Mouse (Mus musculus) heart, postnatal 10 days (tissue): ENCODE results near the gene Slfn14. TPM values are rescaled to one million over a fixed set of nuclear protein-coding genes. Genes with fewer than 3 reads are reported as not detected.
"Not testable (repeated sequence)": the region's sequence is repeated elsewhere in the genome, so short reads cannot be mapped to it uniquely, and the experiment has no call there.

ENCODE experiments used
- DNase-seq, 2 experiments: peaks; one replicate each; pipeline ENCODE4 v3.0.0; 2021
- intact Hi-C: fragments of 180-260 bp; cut with DNase I; formaldehyde crosslinking; loops from one replicate; pipeline ENCODE4 v1.15.1; 2025
- total RNA-seq, 2 experiments: library from RNA; stranded (reverse); gene quantifications; 2 replicates each; pipeline ENCODE4 v1.2.3; 2021

The Slfn14 gene
- total RNA-seq, 2 experiments from 2014 or later: 0.10 to 0.15 TPM

DNA sequence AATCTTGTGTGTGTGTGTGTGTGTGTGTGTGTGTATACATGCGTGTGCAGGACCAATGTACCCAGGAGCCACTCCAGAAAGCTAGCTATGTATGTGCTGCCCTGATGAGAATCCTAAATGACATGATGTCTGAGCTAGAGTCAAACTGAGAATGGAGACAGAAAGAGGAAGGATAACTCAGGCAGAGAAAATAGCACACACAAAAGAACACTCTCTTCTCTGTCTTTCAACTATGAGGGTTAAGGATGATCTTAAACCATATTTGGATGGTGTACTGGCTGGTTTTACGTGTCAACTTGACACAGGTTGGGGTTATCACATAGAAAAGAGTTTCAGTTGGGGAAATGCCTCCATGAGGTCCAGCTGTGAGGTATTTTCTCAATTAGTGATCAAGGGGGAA is 3.1 kb upstream of the Slfn14 start:
- intact Hi-C loops: loop anchor here (2.0 to 10.0 kb wide), 2 partner anchors 17 to 525 kb away; partner anchors contain the start of genes Cct6b and Zfp830
- no peak for DNase-seq

DNA sequence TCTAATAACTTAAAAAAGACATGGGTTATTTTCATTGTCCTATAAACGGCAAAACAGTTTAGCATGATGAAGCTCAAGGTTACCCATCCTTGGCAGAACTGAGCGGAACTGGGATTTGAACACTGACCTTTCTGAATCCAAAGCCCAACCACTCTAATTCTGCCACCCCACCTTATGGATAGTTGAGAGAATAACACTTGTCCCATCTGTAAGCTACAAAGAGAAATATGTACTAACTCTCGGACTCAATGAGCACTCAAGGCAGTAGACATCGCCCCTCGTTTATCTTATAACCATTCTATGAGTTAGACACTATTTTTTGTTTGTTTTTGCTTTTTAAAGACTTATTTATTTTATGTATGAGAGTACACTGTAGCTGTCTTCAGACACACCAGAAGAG is 2.5 kb upstream of the Slfn14 start:
- DNase-seq: no peak
- intact Hi-C loops: no loop called here

GRCm38 (mm10) chr11:83285627-83286026 is 899 bp downstream of the Slfn14 start:
- intact Hi-C loops: no loop called here
- no peak for DNase-seq

GRCm38 (mm10) chr11:83282084-83282483 is 4.4 kb downstream of the Slfn14 start:
- intact Hi-C loops: no loop called here
- no peak for DNase-seq

DNA sequence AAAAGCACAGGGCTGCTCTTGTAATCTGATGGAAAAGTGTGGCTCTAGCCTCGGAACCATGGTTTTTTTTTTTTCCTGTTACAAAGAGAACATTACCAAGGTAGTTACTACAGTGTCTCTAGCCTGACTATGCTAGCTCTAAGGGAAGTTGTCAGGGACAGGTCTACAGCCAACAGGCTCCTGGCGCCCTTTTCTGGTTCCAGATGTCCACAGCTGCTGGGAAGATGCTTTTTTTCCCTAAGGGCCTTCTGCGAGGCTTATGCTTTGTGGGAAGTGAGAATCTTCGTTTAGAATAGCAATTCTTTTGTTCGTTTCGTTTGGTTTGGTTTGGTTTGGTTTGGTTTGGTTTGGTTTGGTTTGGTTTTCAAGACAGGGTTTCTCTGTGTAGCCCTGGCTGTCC is 6.8 kb downstream of the Slfn14 start:
- intact Hi-C loops: no loop called here
- DNase-seq: peak; percentile 71 to 82

- no peak for DNase-seq
- intact Hi-C loops: no loop called here
These were observed 7.5 kb downstream of the Slfn14 start for GRCm38 (mm10) chr11:83279024-83279423.

DNA sequence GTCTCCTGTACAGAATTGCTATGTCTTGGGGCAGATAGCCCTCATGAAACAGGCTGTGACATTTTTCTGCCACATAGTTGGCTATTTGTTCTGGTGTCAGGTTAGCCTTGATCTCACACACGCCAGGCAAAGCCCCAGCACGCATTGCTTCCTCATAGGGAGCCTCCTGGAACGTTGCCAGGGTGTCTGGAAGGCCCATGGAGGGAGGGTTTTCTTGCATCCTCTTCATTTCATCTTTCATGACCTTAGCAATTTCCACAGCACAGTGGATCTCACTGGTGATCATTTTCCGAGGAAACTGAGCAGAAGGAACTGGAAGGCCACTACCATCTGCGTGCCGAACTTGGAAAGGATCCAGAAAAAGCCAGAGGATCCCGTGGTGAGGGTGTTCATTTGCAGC is 10.3 kb downstream of the Slfn14 start:
- no peak for DNase-seq
- intact Hi-C loops: no loop called here

DNA sequence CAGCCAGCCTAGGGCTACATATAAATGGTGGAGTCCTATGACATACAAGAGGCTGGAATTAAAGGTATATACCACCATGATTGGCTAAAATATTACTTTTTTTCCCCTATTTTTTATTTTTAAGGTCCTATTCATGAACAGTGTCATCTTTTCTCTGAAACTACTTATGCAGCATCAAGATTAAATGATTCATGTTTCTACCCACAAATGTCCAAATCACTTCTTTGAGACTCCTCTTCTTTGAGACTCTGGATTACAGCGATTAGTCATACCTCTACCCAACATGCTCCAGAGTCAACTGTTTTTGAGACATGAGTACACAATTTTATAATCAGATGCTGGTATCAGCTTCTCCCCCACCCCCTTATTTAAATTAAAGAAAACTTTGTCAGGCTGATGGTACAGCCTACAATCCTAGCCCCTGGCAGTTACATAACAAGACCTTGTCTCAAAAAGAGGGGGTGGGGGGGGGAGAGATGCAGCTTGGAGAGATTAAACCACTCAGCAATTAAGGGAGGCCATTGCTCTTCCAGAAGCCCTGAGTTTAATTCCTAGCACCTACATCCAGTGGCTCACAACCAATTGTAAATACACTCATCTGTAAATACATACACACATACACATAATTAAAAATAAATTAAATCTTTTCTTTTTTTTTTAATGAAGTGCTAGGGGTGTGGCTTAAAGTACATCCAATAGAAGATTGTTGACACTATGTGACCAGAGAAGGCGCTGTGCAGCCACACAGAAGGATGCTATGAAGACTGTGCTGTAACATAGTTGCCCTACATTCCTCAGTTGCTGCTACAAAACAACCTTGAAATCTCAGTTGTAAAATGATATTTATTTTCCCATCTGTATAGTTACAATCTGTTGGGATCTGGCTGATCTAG is 14.3 kb downstream of the Slfn14 start:
- DNase-seq: peak in 1 of 2 experiments; percentile 22
- intact Hi-C loops: loop anchor here (2.0 kb wide), 1 partner anchor 19 kb away; no protein-coding TSS in a partner anchor

- intact Hi-C loops: no loop called here
- DNase-seq: peak; percentile 86 to 87
These were observed 15.2 kb downstream of the Slfn14 start for GRCm38 (mm10) chr11:83271151-83271950.

GRCm38 (mm10) chr11:83270842-83271150 is 15.7 kb downstream of the Slfn14 start:
- DNase-seq: no peak
- intact Hi-C loops: no loop called here

DNA sequence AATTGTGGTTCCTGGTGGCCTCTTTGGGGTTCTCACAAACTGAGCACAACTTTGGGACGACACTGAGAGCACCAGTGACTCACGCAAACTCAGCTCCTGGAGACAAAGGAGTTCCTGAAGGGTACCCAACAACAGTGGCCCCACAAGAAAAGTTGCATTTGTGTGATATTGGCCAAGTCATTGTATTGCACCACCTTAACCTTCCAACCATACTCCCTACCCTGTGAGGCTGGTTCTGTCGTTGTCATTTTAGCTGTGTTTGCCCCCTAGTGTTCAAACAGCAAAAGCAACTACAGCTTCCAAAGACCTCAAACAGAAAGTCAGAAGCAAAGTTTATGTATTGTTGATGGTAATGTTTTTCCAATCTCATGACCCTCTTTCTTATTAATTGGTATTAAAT is 23.4 kb downstream of the Slfn14 start:
- intact Hi-C loops: no loop called here
- no peak for DNase-seq

- intact Hi-C loops: no loop called here
- DNase-seq: no peak
These were observed 23.9 kb downstream of the Slfn14 start for GRCm38 (mm10) chr11:83262673-83263072.

- DNase-seq, intact Hi-C loops: not testable (repeated sequence)
These were observed 29.3 kb downstream of the Slfn14 start for GRCm38 (mm10) chr11:83257211-83257610.

GRCm38 (mm10) chr11:83239811-83240210 is 46.7 kb downstream of the Slfn14 start:
- DNase-seq: no peak
- intact Hi-C loops: no loop called here

- intact Hi-C loops: no loop called here
These were observed 48.1 kb downstream of the Slfn14 start for GRCm38 (mm10) chr11:83238389-83238788.

GRCm38 (mm10) chr11:83237390-83237789 is 49.1 kb downstream of the Slfn14 start:
- intact Hi-C loops, DNase-seq: not testable (repeated sequence)

More at GRCm38 (mm10) chr11:83238389-83238788, 48.1 kb downstream of the Slfn14 start:
- DNase-seq: no peak

DNA sequence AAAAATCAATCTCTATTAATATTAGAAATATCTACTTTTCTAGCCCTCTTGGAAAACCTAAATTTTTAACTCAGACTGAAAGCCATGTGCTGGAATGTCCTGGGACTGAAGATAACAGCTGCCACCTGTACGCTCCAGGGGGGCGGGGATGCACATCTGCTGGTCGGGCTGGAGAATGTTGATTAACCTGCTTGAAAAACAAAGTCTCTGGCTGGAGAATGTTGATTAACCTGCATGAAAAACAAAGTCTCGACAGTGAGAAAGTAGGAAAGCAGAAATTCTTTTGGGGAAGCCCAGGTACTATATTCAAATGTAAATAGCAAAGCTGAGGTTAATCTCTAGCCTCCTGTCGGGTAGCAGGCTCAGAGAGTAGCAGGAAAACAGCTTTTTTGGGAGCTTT is 52.9 kb downstream of the Slfn14 start:
- intact Hi-C loops, DNase-seq: not testable (repeated sequence)

GRCm38 (mm10) chr11:83230966-83231365 is 55.6 kb downstream of the Slfn14 start:
- peak; percentile 11 to 20 for DNase-seq
- intact Hi-C loops: no loop called here

DNA sequence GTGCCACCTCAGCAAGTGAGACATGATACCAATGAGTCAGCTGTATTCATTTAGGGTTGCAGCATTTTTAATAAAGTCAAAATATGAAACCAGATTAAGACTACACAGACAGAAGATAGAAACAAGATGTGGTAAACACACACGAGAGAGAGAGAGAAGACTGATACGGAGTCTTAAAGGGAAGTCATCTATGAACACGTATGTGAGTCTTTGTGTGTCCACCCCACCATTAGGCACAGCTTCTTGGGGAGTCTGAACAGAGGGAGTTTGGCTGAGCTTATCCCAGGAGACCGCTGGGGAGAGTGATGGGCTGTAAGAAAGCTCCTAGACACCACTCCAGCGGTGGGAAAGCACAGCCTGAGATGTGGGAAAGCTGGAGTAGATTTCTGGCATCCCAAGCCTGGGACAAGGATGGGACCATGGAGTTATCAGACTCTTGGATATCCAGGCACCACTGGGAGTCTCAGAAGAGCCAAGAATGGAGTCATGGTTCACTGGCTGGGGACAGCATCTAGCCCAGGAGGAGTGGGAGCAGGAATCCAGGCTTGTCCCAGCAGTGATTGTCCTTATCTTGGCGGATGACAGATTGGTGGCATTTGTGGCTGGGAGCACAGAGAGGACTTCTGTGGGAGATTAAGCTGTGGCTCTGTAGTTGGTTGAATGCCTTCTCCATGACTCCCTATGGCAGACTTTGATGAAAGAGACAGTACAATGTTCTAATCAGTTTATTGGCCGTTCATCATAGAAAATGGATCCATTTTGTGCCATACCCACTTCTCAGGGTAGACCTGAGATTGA is 58.4 kb downstream of the Slfn14 start:
- intact Hi-C loops: no loop called here
- no peak for DNase-seq

GRCm38 (mm10) chr11:83225371-83225960 is 61.1 kb downstream of the Slfn14 start:
- DNase-seq: no peak
- intact Hi-C loops: no loop called here
